Mouse (Mus musculus) G1E (cell line): ENCODE results near the gene Pars2. TPM values are rescaled to one million over a fixed set of nuclear protein-coding genes. Genes with fewer than 3 reads are reported as not detected.

ENCODE experiments used
- ATAC-seq: 2 replicates; pipeline ENCODE4 v1.8.0; 2016; ENCODE audit warnings: mild to moderate bottlenecking; ENCODE audit not compliant: insufficient number of reproducible peaks, poor library complexity, low FRiP score, severe bottlenecking; ENCODE audit errors: extremely low read depth
- DNase-seq: peaks from one replicate; pipeline ENCODE4 v3.0.0; 2012; ENCODE audit warnings: low spot score
- H3K27me3 ChIP-seq: 2 replicates; pipeline ENCODE4 v1.6.1; 2012; ENCODE audit warnings: mild to moderate bottlenecking, low read length, inconsistent platforms; ENCODE audit not compliant: insufficient read depth
- H3K36me3 ChIP-seq: replicated peaks from 2 replicates; pipeline ENCODE3; 2012; ENCODE audit warnings: mild to moderate bottlenecking, inconsistent platforms
- H3K4me1 ChIP-seq: 2 replicates; pipeline ENCODE4 v1.6.1; 2012; ENCODE audit warnings: low read depth, low read length, inconsistent platforms, mixed read lengths; ENCODE audit not compliant: insufficient read depth
- H3K4me3 ChIP-seq: 2 replicates; pipeline ENCODE4 v1.5.1; 2012; ENCODE audit warnings: low read depth, mild to moderate bottlenecking, inconsistent platforms, low read length, moderate library complexity, mixed read lengths
- H3K9me3 ChIP-seq: replicated peaks from 2 replicates; pipeline ENCODE4 v1.6.1; 2012; ENCODE audit warnings: inconsistent platforms
- CTCF ChIP-seq: IDR thresholded peaks from 2 replicates; pipeline ENCODE4 v1.5.1; 2012; ENCODE audit warnings: low read depth, low read length, inconsistent platforms, mixed read lengths
- GATA1 ChIP-seq: IDR thresholded peaks from 2 replicates; pipeline ENCODE4 v1.6.1; 2012; ENCODE audit warnings: borderline replicate concordance, low read length, inconsistent platforms, mixed read lengths
- GATA2 ChIP-seq: IDR thresholded peaks from 2 replicates; pipeline ENCODE4 v1.6.1; 2012; ENCODE audit warnings: low read depth, low read length, inconsistent platforms, borderline replicate concordance
- POLR2AphosphoS5 ChIP-seq: IDR thresholded peaks from 2 replicates; pipeline ENCODE4 v1.6.1; 2012; ENCODE audit warnings: low read depth, low read length, inconsistent platforms; ENCODE audit not compliant: insufficient replicate concordance
- TAL1 ChIP-seq: conservative IDR thresholded peaks from 2 replicates; pipeline ENCODE4 v1.6.1; 2012; ENCODE audit warnings: low read depth, low read length, inconsistent platforms, mixed read lengths
- polyA plus RNA-seq: library from polyadenylated mRNA; stranded (reverse); fragments of >175 nt; gene quantifications from 2 replicates; pipeline ENCODE4 v1.2.3, GENCODE M21; 2012
- total RNA-seq, 2 experiments: library from RNA; stranded (forward) in 1 of 2; stranded (reverse) in 1 of 2; fragments of 200-1000 nt in 1 of 2; fragments of >200 nt in 1 of 2; fragmentation: Nextera tagmentation in 1 of 2; gene quantifications; 2 replicates each; pipeline ENCODE4 v1.2.3; 2014 to 2017

Pars2 gene
- total and polyA plus RNA-seq, 3 experiments = 4.5 to 12.7 (median 10.7) TPM

DNA sequence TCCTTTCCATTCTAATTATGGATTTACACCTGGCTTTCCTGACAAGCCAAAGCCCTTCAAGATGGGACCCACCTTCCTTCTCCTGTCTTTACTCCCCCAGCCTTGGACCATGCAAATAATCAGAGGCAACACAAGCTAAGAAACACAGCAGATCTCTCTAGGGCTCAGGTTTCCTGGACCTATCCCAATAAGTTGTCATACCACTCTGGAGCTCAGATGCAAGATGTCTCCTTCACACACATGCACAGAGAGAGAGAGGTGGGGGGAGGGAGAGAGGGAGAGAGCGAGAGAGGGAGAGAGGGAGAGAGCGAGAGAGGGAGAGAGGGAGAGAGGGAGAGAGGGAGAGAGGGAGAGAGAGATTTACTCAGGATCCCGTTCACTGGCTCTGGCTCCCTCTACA lies 18.6 kb upstream of the Pars2 start:
- no peak for DNase-seq
- Histone ChIP-seq H3K36me3 (no peaks in the 10 kb centered on the region), H3K9me3 (no peaks in the 10 kb centered on the region), H3K27me3 (peaks cover 56% of the 10 kb centered on the region), H3K4me1 (no peaks in the 10 kb centered on the region), H3K4me3 (no peak overlapping the region)
- no peak for ATAC-seq
- TF ChIP-seq POLR2AphosphoS5 (no peak), CTCF (no peak), TAL1 (no peak), GATA2 (no peak), GATA1 (no peak)

DNA sequence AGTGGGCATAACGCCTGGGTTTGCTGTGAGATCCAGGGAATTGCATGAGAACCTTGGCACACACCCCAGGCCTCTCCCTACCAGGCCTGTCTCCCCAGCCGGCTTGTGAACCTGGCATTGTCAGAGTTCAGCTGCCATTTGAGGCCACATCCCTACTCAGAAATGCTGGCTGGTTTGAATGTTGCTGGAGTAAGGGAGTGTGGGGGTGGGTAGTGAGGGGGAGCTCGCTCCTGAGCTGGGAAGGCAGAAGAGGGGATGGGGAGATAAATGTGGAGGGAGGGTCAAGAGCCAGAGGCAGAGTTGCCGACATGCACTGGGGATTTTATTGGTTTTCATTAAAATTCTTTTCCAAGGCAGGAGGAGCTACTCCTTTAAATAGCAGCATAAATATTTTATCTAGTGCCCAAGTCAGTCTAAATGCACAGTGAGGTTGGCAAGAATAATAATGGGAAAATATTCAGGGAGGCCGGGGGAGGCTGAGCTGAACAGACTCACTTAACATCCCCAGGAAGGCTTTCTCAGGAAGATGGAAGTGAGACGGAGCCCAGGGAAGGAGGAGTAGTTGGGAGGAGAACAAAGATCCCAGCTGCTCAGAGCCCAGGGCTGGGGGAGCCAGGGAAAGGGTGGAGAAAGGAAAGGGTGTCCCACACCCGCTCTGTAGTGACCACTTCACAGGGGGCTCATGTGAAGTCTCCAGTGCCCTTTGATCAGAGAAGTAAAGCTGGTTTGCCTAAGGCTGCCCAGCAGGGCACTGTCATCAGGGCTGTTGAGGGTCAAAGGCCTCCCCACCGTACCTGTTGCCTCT lies 17.4 kb upstream of the Pars2 start:
- no peaks in the 10 kb centered on the region for H3K9me3 ChIP-seq
- no peaks in the 10 kb centered on the region for H3K36me3 ChIP-seq
- H3K4me3 ChIP-seq = no peak overlapping the region
- H3K27me3 ChIP-seq = peaks cover 57% of the 10 kb centered on the region
- TF ChIP-seq GATA2 (no peak), GATA1 (no peak), TAL1 (no peak), CTCF (no peak), POLR2AphosphoS5 (no peak)
- no peaks in the 10 kb centered on the region for H3K4me1 ChIP-seq
- no peak for ATAC-seq
- no peak for DNase-seq

DNA sequence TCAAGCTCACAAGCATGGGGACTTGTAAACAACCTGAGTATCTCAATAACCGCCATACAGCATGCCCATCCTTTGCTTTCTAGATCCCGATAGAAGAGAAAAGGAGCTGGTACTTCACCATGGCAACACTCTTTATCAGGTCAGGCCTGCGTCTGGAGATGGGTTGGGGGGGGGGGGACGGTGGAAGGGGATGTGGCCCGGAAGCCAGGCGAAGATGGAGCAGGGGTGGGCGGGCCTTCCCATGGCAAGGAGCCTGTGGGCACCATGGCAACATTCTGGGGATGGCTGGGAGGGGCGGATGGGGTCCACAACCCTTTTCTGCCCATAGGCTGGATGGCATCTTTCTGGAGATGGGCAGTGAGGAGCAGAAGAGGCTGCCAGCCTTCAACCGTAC lies 16.8 kb upstream of the Pars2 start:
- H3K4me3 ChIP-seq = no peak overlapping the region
- H3K9me3 ChIP-seq = no peaks in the 10 kb centered on the region
- H3K27me3 ChIP-seq = peaks cover 57% of the 10 kb centered on the region
- DNase-seq (no peak), ATAC-seq (no peak)
- H3K4me1 ChIP-seq = no peaks in the 10 kb centered on the region
- no peaks in the 10 kb centered on the region for H3K36me3 ChIP-seq
- TF ChIP-seq CTCF (no peak), TAL1 (no peak), GATA1 (no peak), POLR2AphosphoS5 (no peak), GATA2 (no peak)

DNA sequence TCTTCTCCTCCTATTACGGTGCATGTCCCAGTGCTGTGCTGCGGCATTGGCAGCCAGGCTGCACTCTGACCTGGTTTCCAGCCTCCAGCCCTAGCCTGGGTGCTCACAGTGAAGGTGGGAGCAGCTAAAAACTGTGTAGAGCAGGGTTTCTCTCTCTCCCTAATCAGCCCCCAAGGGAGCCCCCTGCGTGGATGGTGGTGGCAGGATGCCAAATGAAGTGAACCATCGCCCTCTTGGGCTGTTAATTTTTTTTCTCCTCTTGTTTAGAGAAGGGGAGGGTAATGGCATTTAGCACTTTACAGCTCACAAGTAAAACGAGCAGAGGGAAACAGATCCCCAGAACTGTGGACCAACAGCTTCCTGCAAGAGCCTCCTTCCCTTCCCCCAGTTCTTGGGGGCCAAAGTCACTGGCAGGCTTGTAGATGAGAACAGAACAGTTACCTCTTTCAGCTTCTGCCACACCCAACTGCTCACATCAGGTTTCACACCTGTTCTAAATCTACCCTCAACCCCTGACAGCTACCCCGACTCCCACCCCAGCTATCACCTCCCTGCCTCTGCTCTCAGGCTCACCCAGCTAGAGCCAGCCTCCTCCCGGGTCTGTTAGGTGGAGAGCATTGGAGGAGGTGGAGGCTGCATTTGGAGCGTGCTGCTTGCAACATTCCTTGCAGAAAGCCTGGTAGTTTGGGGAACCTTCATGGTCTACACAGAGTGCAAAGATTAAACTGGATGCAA lies 7.2 kb upstream of the Pars2 start:
- H3K9me3 ChIP-seq = no peaks in the 10 kb centered on the region
- DNase-seq (no peak), ATAC-seq (no peak)
- H3K27me3 ChIP-seq = peaks cover 42% of the 10 kb centered on the region
- H3K4me1 ChIP-seq = no peaks in the 10 kb centered on the region
- no peaks in the 10 kb centered on the region for H3K36me3 ChIP-seq
- TF ChIP-seq TAL1 (no peak), GATA2 (no peak), POLR2AphosphoS5 (no peak)
- no peak overlapping the region for H3K4me3 ChIP-seq

DNA sequence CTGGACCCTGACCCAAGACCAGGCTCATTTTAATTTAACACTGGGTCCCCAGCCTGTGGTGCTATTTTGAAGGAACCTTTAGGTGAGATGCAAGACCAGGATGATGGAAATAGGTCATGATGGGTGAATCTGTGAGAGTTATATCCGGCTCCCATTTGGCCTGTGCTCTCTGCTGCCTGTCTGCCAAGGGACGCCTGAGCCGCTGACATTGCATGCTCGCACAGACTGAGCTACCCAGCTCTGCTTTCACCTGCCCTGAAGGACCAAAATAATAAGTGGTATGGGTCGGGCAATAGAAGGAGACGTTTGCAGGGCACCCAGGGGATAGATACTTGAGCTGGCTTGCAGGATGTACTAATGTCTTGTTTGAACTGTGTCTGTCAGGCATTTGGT lies 6.7 kb upstream of the Pars2 start:
- no peak for ATAC-seq
- Histone ChIP-seq H3K4me1 (no peaks in the 10 kb centered on the region), H3K36me3 (no peaks in the 10 kb centered on the region), H3K27me3 (peaks cover 37% of the 10 kb centered on the region), H3K9me3 (no peaks in the 10 kb centered on the region), H3K4me3 (no peak overlapping the region)
- TF ChIP-seq GATA1 (no peak), CTCF (no peak), POLR2AphosphoS5 (no peak), GATA2 (no peak), TAL1 (no peak)
- no peak for DNase-seq

DNA sequence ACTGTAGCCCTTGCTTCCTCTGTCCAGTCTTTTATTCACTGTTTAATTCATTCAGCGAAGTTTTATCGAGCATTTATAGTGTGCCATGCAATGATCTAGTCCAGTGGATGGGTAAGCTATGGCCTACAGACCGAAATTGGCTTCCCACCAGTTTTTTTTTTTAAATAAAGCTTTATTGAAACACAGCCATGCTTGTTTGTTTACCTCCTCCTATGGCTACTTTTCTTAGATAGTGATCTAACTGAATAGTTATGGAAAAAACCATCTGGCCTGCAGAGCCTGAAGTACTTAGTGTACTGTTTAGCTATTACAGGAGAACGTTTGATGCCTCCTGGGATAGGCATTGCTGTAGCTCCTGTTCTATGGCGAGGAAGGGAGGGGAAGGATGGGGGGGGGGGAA lies 5.1 kb upstream of the Pars2 start:
- peaks cover 34% of the 10 kb centered on the region for H3K27me3 ChIP-seq
- no peak for TF ChIP-seq CTCF
- no peak for TF ChIP-seq GATA1
- TF ChIP-seq TAL1 = no peak
- no peak for TF ChIP-seq GATA2
- no peak for TF ChIP-seq POLR2AphosphoS5
- H3K9me3 ChIP-seq = no peaks in the 10 kb centered on the region
- DNase-seq (no peak), ATAC-seq (no peak)
- H3K4me1 ChIP-seq = peaks cover 11% of the 10 kb centered on the region; the same call in 1 of the 2 replicates
- no peak overlapping the region for H3K4me3 ChIP-seq
- no peaks in the 10 kb centered on the region for H3K36me3 ChIP-seq

DNA sequence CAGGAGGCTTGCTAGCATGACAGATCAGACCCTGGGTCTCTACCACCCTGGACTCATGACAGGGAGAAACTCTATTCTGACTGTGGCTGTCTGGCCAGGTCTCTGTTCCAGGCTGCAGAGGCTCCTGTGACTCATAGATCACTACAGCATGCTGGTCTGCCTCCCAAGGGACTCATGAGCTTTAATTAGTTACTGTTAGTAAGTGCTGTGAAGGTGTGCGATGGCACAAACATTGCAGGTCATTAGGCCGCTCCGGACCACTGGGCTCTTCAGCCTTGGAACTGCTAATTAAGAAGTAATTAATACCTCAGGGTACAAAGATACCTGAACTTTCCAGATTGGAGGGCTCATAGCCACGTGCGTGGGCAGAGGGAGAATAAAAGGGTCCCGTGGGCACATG lies 3.7 kb upstream of the Pars2 start:
- H3K27me3 ChIP-seq = peaks cover 30% of the 10 kb centered on the region
- no peak for ATAC-seq
- TF ChIP-seq POLR2AphosphoS5 = no peak
- no peak for TF ChIP-seq TAL1
- TF ChIP-seq GATA2 = no peak
- TF ChIP-seq CTCF = no peak
- no peak for TF ChIP-seq GATA1
- no peak for DNase-seq
- H3K9me3 ChIP-seq = no peaks in the 10 kb centered on the region
- no peaks in the 10 kb centered on the region for H3K36me3 ChIP-seq
- no peak overlapping the region for H3K4me3 ChIP-seq
- H3K4me1 ChIP-seq = peaks cover 19% of the 10 kb centered on the region
